Mouse (Mus musculus) MEL (cell line): ENCODE data around the gene H2-Oa. TPM values are rescaled to one million over a fixed set of nuclear protein-coding genes. Genes with fewer than 3 reads are reported as not detected.
A peak's percentile ranks its signal among the peaks of the same experiment; 100 is the strongest.

Experiments used
- DNase-seq: peaks from one replicate; pipeline ENCODE4 v3.0.0; 2011; ENCODE audit warnings: low read depth, low spot score
- H3K27ac ChIP-seq: 2 replicates; pipeline ENCODE4 v1.5.1; 2012; ENCODE audit warnings: low read depth, mild to moderate bottlenecking, control low read depth, low read length, moderate library complexity; ENCODE audit not compliant: control insufficient read depth
- H3K27me3 ChIP-seq, 2 experiments: fragments of 150-350 bp in 1 of 2; sonication (generic) in 1 of 2; 2 replicates each; pipeline ENCODE4 v1.6.1; 2012; ENCODE audit warnings: low read length in 2 of 2, mild to moderate bottlenecking in 2 of 2, improper control_type of control experiment in 1 of 2, moderate library complexity in 1 of 2; ENCODE audit not compliant: insufficient read depth in 2 of 2, control insufficient read depth in 1 of 2
- H3K36me3 ChIP-seq, 2 experiments: 2 replicates each; pipeline ENCODE4 v1.6.1; 2012 to 2014; ENCODE audit warnings: low read length in 2 of 2, improper control_type of control experiment in 1 of 2, inconsistent platforms in 1 of 2, mild to moderate bottlenecking in 1 of 2; ENCODE audit not compliant: insufficient read depth in 2 of 2, control insufficient read depth in 1 of 2
- H3K4me1 ChIP-seq, 2 experiments: fragments of 150-350 bp in 1 of 2; sonication (generic) in 1 of 2; 2 replicates each; pipeline ENCODE4 v1.6.1; 2012; ENCODE audit warnings: low read length in 2 of 2, improper control_type of control experiment in 1 of 2, mild to moderate bottlenecking in 1 of 2; ENCODE audit not compliant: insufficient read depth in 2 of 2, control insufficient read depth in 1 of 2
- H3K4me3 ChIP-seq, 2 experiments: fragments of 150-350 bp in 1 of 2; sonication (generic) in 1 of 2; 2 replicates each; pipeline ENCODE4 v1.5.1; 2012; ENCODE audit warnings: low read depth in 2 of 2, low read length in 2 of 2, mild to moderate bottlenecking in 2 of 2, moderate library complexity in 2 of 2, control low read depth in 1 of 2, improper control_type of control experiment in 1 of 2; ENCODE audit not compliant: control insufficient read depth in 1 of 2, insufficient read depth in 1 of 2
- H3K79me2 ChIP-seq: 2 replicates; pipeline ENCODE4 v1.6.1; 2012; ENCODE audit warnings: mild to moderate bottlenecking, low read length, moderate library complexity; ENCODE audit not compliant: control insufficient read depth, poor library complexity, insufficient read depth
- H3K9ac ChIP-seq: 2 replicates; pipeline ENCODE4 v1.6.1; 2012; ENCODE audit warnings: low read depth, mild to moderate bottlenecking, control low read depth, low read length, moderate library complexity; ENCODE audit not compliant: control insufficient read depth, poor library complexity, severe bottlenecking
- H3K9me3 ChIP-seq: fragments of 150-350 bp; sonication (generic); replicated peaks from 2 replicates; pipeline ENCODE4 v1.6.1; 2012; ENCODE audit warnings: mild to moderate bottlenecking, low read length, improper control_type of control experiment, moderate library complexity; ENCODE audit not compliant: insufficient read depth
- BHLHE40 ChIP-seq: IDR thresholded peaks from 2 replicates; pipeline ENCODE4 v1.6.1; 2012; ENCODE audit warnings: low read depth, mild to moderate bottlenecking, inconsistent platforms, low read length, improper control_type of control experiment, borderline replicate concordance
- CHD1 ChIP-seq: IDR thresholded peaks from 2 replicates; pipeline ENCODE4 v1.6.1; 2012; ENCODE audit warnings: low read depth, mild to moderate bottlenecking, inconsistent platforms, low read length, improper control_type of control experiment
- CHD2 ChIP-seq: IDR thresholded peaks from 2 replicates; pipeline ENCODE4 v1.6.1; 2011; ENCODE audit warnings: low read length, improper control_type of control experiment
- CTCF ChIP-seq, 3 experiments: IDR thresholded peaks in 2 of 3; conservative IDR thresholded peaks in 1 of 3; 2 replicates each; pipeline ENCODE4 v1.5.1; 2011 to 2012; ENCODE audit warnings: low read length in 3 of 3, low read depth in 2 of 3, mild to moderate bottlenecking in 2 of 3, improper control_type of control experiment in 1 of 3, inconsistent platforms in 1 of 3, mixed read lengths in 1 of 3, moderate library complexity in 1 of 3; ENCODE audit not compliant: control insufficient read depth in 1 of 3, insufficient read depth in 1 of 3, poor library complexity in 1 of 3, severe bottlenecking in 1 of 3
- E2F4 ChIP-seq: IDR thresholded peaks from 2 replicates; pipeline ENCODE4 v1.6.1; 2011; ENCODE audit warnings: low read depth, low read length, improper control_type of control experiment, borderline replicate concordance
- EP300 ChIP-seq, 2 experiments: IDR thresholded peaks; 2 replicates each; pipeline ENCODE4 v1.6.1; 2011; ENCODE audit warnings: improper control_type of control experiment in 2 of 2, low read length in 2 of 2, low read depth in 1 of 2, mild to moderate bottlenecking in 1 of 2
- ETS1 ChIP-seq: IDR thresholded peaks from 2 replicates; pipeline ENCODE4 v1.6.1; 2012; ENCODE audit warnings: low read depth, mild to moderate bottlenecking, inconsistent platforms, low read length, improper control_type of control experiment, moderate library complexity
- GABPA ChIP-seq: IDR thresholded peaks from 2 replicates; pipeline ENCODE4 v1.6.1; 2012; ENCODE audit warnings: low read depth, mild to moderate bottlenecking, inconsistent platforms, low read length, improper control_type of control experiment, moderate library complexity
- MAFK ChIP-seq: IDR thresholded peaks from 2 replicates; pipeline ENCODE4 v1.6.1; 2011; ENCODE audit warnings: low read depth, mild to moderate bottlenecking, low read length, improper control_type of control experiment, borderline replicate concordance
- MAX ChIP-seq: IDR thresholded peaks from 2 replicates; pipeline ENCODE4 v1.6.1; 2011; ENCODE audit warnings: low read length, improper control_type of control experiment
- MAZ ChIP-seq: IDR thresholded peaks from 2 replicates; pipeline ENCODE4 v1.6.1; 2012; ENCODE audit warnings: low read depth, mild to moderate bottlenecking, inconsistent platforms, low read length, improper control_type of control experiment
- MEF2A ChIP-seq: IDR thresholded peaks from 2 replicates; pipeline ENCODE4 v1.6.1; 2014; ENCODE audit warnings: low read depth, mild to moderate bottlenecking, inconsistent platforms, low read length, improper control_type of control experiment; ENCODE audit not compliant: poor library complexity, insufficient replicate concordance, severe bottlenecking; ENCODE audit errors: extremely low read depth
- MYB ChIP-seq: IDR thresholded peaks from 2 replicates; pipeline ENCODE4 v1.6.1; 2011; ENCODE audit warnings: mild to moderate bottlenecking, low read depth, low read length, improper control_type of control experiment
- MYC ChIP-seq: IDR thresholded peaks from 2 replicates; pipeline ENCODE4 v1.6.1; 2011; ENCODE audit warnings: low read depth, mild to moderate bottlenecking, low read length, improper control_type of control experiment, moderate library complexity
- NELFE ChIP-seq: IDR thresholded peaks from 2 replicates; pipeline ENCODE4 v1.6.1; 2011; ENCODE audit warnings: low read depth, low read length, improper control_type of control experiment
- NRF1 ChIP-seq: IDR thresholded peaks from 2 replicates; pipeline ENCODE4 v1.6.1; 2014; ENCODE audit warnings: low read depth, mild to moderate bottlenecking, inconsistent platforms, low read length, improper control_type of control experiment, moderate library complexity; ENCODE audit not compliant: poor library complexity, insufficient read depth, severe bottlenecking
- POLR2A ChIP-seq, 2 experiments: IDR thresholded peaks; 2 replicates each; pipeline ENCODE4 v1.6.1; 2011 to 2012; ENCODE audit warnings: low read length in 2 of 2, mild to moderate bottlenecking in 2 of 2, control low read depth in 1 of 2, improper control_type of control experiment in 1 of 2, low read depth in 1 of 2, moderate library complexity in 1 of 2; ENCODE audit not compliant: control insufficient read depth in 1 of 2, insufficient read depth in 1 of 2, poor library complexity in 1 of 2
- POLR2AphosphoS2 ChIP-seq: IDR thresholded peaks from 2 replicates; pipeline ENCODE4 v1.6.1; 2011; ENCODE audit warnings: low read length, improper control_type of control experiment
- RCOR1 ChIP-seq: IDR thresholded peaks from 2 replicates; pipeline ENCODE4 v1.6.1; 2012; ENCODE audit warnings: low read depth, mild to moderate bottlenecking, inconsistent platforms, low read length, improper control_type of control experiment
- SIN3A ChIP-seq: IDR thresholded peaks from 2 replicates; pipeline ENCODE4 v1.6.1; 2012; ENCODE audit warnings: low read length, improper control_type of control experiment, inconsistent platforms
- SMC3 ChIP-seq: IDR thresholded peaks from 2 replicates; pipeline ENCODE4 v1.6.1; 2011; ENCODE audit warnings: low read depth, low read length, improper control_type of control experiment
- TBP ChIP-seq: IDR thresholded peaks from 2 replicates; pipeline ENCODE4 v1.8.0; 2011; ENCODE audit warnings: low read depth, low read length, improper control_type of control experiment
- TCF12 ChIP-seq: IDR thresholded peaks from 2 replicates; pipeline ENCODE4 v1.6.1; 2014; ENCODE audit warnings: low read depth, mild to moderate bottlenecking, inconsistent platforms, low read length, improper control_type of control experiment, moderate library complexity
- UBTF ChIP-seq: IDR thresholded peaks from 2 replicates; pipeline ENCODE4 v1.6.1; 2012; ENCODE audit warnings: low read depth, mild to moderate bottlenecking, inconsistent platforms, low read length, improper control_type of control experiment, moderate library complexity, borderline replicate concordance; ENCODE audit not compliant: insufficient read depth
- USF1 ChIP-seq: IDR thresholded peaks from 2 replicates; pipeline ENCODE4 v1.6.1; 2014; ENCODE audit warnings: low read depth, mild to moderate bottlenecking, inconsistent platforms, low read length, improper control_type of control experiment, moderate library complexity
- ZC3H11A ChIP-seq: IDR thresholded peaks from 2 replicates; pipeline ENCODE4 v1.6.1; 2012; ENCODE audit warnings: low read depth, mild to moderate bottlenecking, inconsistent platforms, low read length, improper control_type of control experiment
- ZNF384 ChIP-seq: IDR thresholded peaks from 2 replicates; pipeline ENCODE4 v1.6.1; 2012; ENCODE audit warnings: low read depth, mild to moderate bottlenecking, inconsistent platforms, low read length, improper control_type of control experiment
- polyA plus RNA-seq, 2 experiments: library from polyadenylated mRNA; stranded (reverse) in 1 of 2; unstranded in 1 of 2; fragments of >175 nt in 1 of 2; fragments of >200 nt in 1 of 2; gene quantifications; 2 replicates each; pipeline versions ENCODE4 v1.2.1 to v1.2.4; 2012; ENCODE audit warnings: low replicate concordance in 2 of 2, low read depth in 1 of 2; ENCODE audit not compliant: insufficient read length in 2 of 2, insufficient read depth in 1 of 2, missing spikeins in 1 of 2
- total RNA-seq: library from RNA; depleted of rRNA; stranded (reverse); fragments of 300-350 nt; gene quantifications from 2 replicates; pipeline ENCODE4 v1.2.3, GENCODE M21; 2012

Gene H2-Oa
- total and polyA plus RNA-seq, 3 experiments: 2.2 to 3.9 TPM; not detected in 1

GRCm38 (mm10) chr17:34142456-34143010 is 50.4 kb downstream of the H2-Oa start:
- Histone ChIP-seq H3K4me3 (peak overlapping the region; percentile 30 to 40), H3K4me1 (peaks cover 19 to 36% of the 10 kb centered on the region in 2 experiments), H3K27me3 (no peaks in the 10 kb centered on the region), H3K9ac (peak overlapping the region; percentile 44), H3K36me3 (peaks cover 0 to 20% of the 10 kb centered on the region in 2 experiments; a peak in 2 of 4 replicates), H3K27ac (peak overlapping the region; percentile 71), H3K9me3 (no peaks in the 10 kb centered on the region), H3K79me2 (no peaks in the 10 kb centered on the region)
- no peak for DNase-seq
- TF ChIP-seq ZNF384 (peak; percentile 53; the same call in 1 of the 2 replicates), MAFK (no peak), EP300 (IDR thresholded peaks at IDR 0.05; ENCODE audit: low read depth in 1 of 2, low read length in 2 of 2) (0 out of 4 replicates have a peak, but pooled peaks of 1 of the 2 experiments have one; percentile 2)

- TF ChIP-seq TBP (peak; percentile 48; the same call in 1 of the 2 replicates), NRF1 (no peak), MAX (no peak), NELFE (no peak; the same call in 1 of the 2 replicates), CTCF (IDR thresholded peaks at IDR 0.05 in 2 of 3, conservative IDR thresholded peaks at IDR 0.05 in 1 of 3; ENCODE audit: control insufficient read depth in 1 of 3, insufficient read depth in 1 of 3, low read depth in 2 of 3, low read length in 3 of 3, poor library complexity in 1 of 3, severe bottlenecking in 1 of 3) (no peak), CHD2 (no peak), EP300 (IDR thresholded peaks at IDR 0.05; ENCODE audit: low read depth in 1 of 2, low read length in 2 of 2) (0 out of 4 replicates have a peak, but pooled peaks of 1 of the 2 experiments have one; percentile 1), TCF12 (no peak), ETS1 (0 out of 2 replicates have a peak, but pooled peaks have one; percentile 20), RCOR1 (no peak), E2F4 (no peak), BHLHE40 (no peak), UBTF (no peak), USF1 (no peak), POLR2A (IDR thresholded peaks at IDR 0.05; ENCODE audit: control insufficient read depth in 1 of 2, insufficient read depth in 1 of 2, low read depth in 1 of 2, low read length in 2 of 2, poor library complexity in 1 of 2) (peak in 1 of 2 experiments; percentile 55; a peak in 2 of 4 replicates), MAZ (peak; percentile 20; the same call in 1 of the 2 replicates), SMC3 (no peak), MYC (no peak), POLR2AphosphoS2 (no peak), ZC3H11A (no peak), GABPA (no peak), MYB (no peak), ZNF384 (no peak), MEF2A (no peak), SIN3A (0 out of 2 replicates have a peak, but pooled peaks have one; percentile 12), CHD1 (no peak)
- Histone ChIP-seq H3K27me3 (no peaks in the 10 kb centered on the region), H3K9me3 (no peaks in the 10 kb centered on the region), H3K4me1 (peaks cover 19 to 36% of the 10 kb centered on the region in 2 experiments), H3K36me3 (peaks cover 0 to 20% of the 10 kb centered on the region in 2 experiments; a peak in 2 of 4 replicates), H3K9ac (peak within 1 kb of the TSS; percentile 44), H3K4me3 (peak within 1 kb of the TSS; percentile 30 to 40), H3K27ac (peak within 1 kb of the TSS; percentile 71), H3K79me2 (no peaks in the 10 kb centered on the region)
- peak; percentile 90 for DNase-seq
Observed at GRCm38 (mm10) chr17:34143033-34143432, 50.9 kb downstream of the H2-Oa start, which contains the start of gene H2-DMb2. H2-DMb2 (plus strand) TSS chr17:34143307.
